ENCODE assay signal across 11 mouse cellular contexts in the genomic region with DNA sequence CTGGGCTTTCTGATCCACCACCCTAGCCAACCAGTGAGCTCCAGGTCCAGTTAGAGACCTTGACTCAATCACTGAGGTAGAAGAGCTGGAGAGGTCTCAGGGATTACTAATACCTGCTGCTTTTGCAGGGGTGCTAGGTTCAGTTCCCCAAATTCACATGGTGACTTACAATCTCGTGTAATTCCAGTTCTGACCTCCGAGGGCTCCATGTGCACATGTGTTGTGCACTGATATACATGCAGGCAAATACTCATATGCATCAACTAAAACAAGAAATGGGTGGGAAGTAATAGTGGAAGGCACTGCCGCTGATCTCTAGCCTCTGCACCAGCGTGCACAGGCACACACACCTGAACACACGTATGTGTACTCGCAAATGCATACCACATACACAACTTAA. TPM values are rescaled to one million over a fixed set of nuclear protein-coding genes. Genes with fewer than 3 reads are reported as not detected.
DNase-seq lines count a peak whose midpoint lies in the region; ATAC-seq and TF ChIP-seq lines count a peak whose summit lies in the region.
"Had no signal": no experiment of that assay in that cellular context is flagged by ENCODE, and none has a peak within 500 bp of the region (broad histone marks: within the 10 kb centered on the region; RNA-seq: fewer than 3 reads in every experiment).

No protein-coding gene starts in this region.

- TF ChIP-seq CTCF in left cerebral cortex, adult 2 months (IDR thresholded peaks at IDR 0.05): peak; percentile 19
- TF ChIP-seq CTCF in CH12.LX (conservative IDR thresholded peaks at IDR 0.05 in 1 of 2, IDR thresholded peaks at IDR 0.05 in 1 of 2; ENCODE audit: low read depth in 2 of 2, low read length in 2 of 2): peak in 1 of 2 experiments; percentile 41; a peak in 2 of 4 replicates

- in situ Hi-C loops in CH12.LX (cut with MboI; ENCODE audit: low pct_ligation_motif_present, low pct_unique_long_range_greater_than_20kb, low sequenced_read_pairs): no loop called here

- peak; percentile 35 for TF ChIP-seq RAD21 in CH12.LX (IDR thresholded peaks at IDR 0.05; ENCODE audit: low read depth, low read length)

- TF ChIP-seq EP300 in CH12.LX (IDR thresholded peaks at IDR 0.05; ENCODE audit: low read length): no peak

- H3K36me3 ChIP-seq in CH12.LX (replicated peaks in 1 of 2; ENCODE audit: control insufficient read depth in 1 of 2, insufficient read depth in 1 of 2, low read length in 1 of 2): no peaks in the 10 kb centered on the region
- no peaks in the 10 kb centered on the region for H3K36me3 ChIP-seq in kidney, embryonic 15.5 days
- H3K36me3 ChIP-seq: embryonic facial prominence, embryonic 13.5 days; hindbrain, embryonic 12.5 days; liver, embryonic 13.5 days had no signal

- H3K27me3 ChIP-seq in CH12.LX (replicated peaks): no peaks in the 10 kb centered on the region
- H3K27me3 ChIP-seq in kidney, embryonic 15.5 days: no peaks in the 10 kb centered on the region
- H3K27me3 ChIP-seq: embryonic facial prominence, embryonic 13.5 days; hindbrain, embryonic 12.5 days had no signal

- no peak overlapping the region for H3K9ac ChIP-seq in CH12.LX (ENCODE audit: insufficient read depth, low read depth)
- no peak overlapping the region for H3K9ac ChIP-seq in kidney, embryonic 15.5 days
- H3K9ac ChIP-seq: embryonic facial prominence, embryonic 13.5 days; hindbrain, embryonic 12.5 days; liver, embryonic 13.5 days had no signal

- TF ChIP-seq POLR2A in CH12.LX (IDR thresholded peaks at IDR 0.05; ENCODE audit: low read depth, low read length): no peak

- intact Hi-C loops in left cerebral cortex, adult 2 months (cut with DNase I): no loop called here
- intact Hi-C loops in left cerebral cortex, postnatal 10 days (cut with DNase I): no loop called here

- H3K27ac ChIP-seq in left cerebral cortex, adult 2 months: no peak overlapping the region
- no peak overlapping the region for H3K27ac ChIP-seq in CH12.LX (ENCODE audit: insufficient read depth, low read depth)
- no peak overlapping the region for H3K27ac ChIP-seq in kidney, embryonic 15.5 days
- H3K27ac ChIP-seq: embryonic facial prominence, embryonic 13.5 days; hindbrain, embryonic 12.5 days; liver, embryonic 13.5 days had no signal

- peak; percentile 65; the same call in 1 of the 2 replicates for ATAC-seq in neutrophil, adult 5-6 weeks (ENCODE audit: extremely low read depth, insufficient number of reproducible peaks, low FRiP score, poor library complexity, severe bottlenecking)
- no peak for ATAC-seq in kidney, embryonic 15.5 days (replicated peaks; ENCODE audit: low FRiP score)

- 77% methylated on average over 6 of the region's 6 CpGs for WGBS in kidney, embryonic 15.5 days

- no peak overlapping the region for H3K4me2 ChIP-seq in CH12.LX (ENCODE audit: insufficient read depth, low read depth, poor library complexity, severe bottlenecking)
- no peak overlapping the region for H3K4me2 ChIP-seq in kidney, embryonic 15.5 days
- H3K4me2 ChIP-seq: embryonic facial prominence, embryonic 13.5 days; hindbrain, embryonic 12.5 days; liver, embryonic 13.5 days had no signal

- peak; percentile 45 to 56 for DNase-seq in cerebellum, postnatal 14 days
- no peak for DNase-seq in cerebellum, adult 11 months
- DNase-seq in left cerebral cortex, adult 2 months (ENCODE audit: extremely low spot score in 1 of 2, low spot score in 2 of 2): no peak
- no peak for DNase-seq in left cerebral cortex, postnatal 10 days (ENCODE audit: extremely low spot score in 1 of 2, low spot score in 2 of 2)
- peak; percentile 33 for DNase-seq in CH12.LX (ENCODE audit: extremely low read depth)
- DNase-seq in Muller cell, postnatal 12 days (ENCODE audit: inconsistent ontology term): no peak
- DNase-seq: liver, embryonic 13.5 days had no signal

- H3K4me3 ChIP-seq in left cerebral cortex, adult 2 months: no peak overlapping the region
- no peak overlapping the region for H3K4me3 ChIP-seq in CH12.LX (replicated peaks in 1 of 3; ENCODE audit: low read depth in 2 of 3, low read length in 2 of 3, poor library complexity in 1 of 3)
- no peak overlapping the region for H3K4me3 ChIP-seq in kidney, embryonic 15.5 days (replicated peaks)
- H3K4me3 ChIP-seq: embryonic facial prominence, embryonic 13.5 days; hindbrain, embryonic 12.5 days; liver, embryonic 13.5 days had no signal

- no peaks in the 10 kb centered on the region for H3K79me2 ChIP-seq in CH12.LX (replicated peaks; ENCODE audit: control insufficient read depth, extremely low read depth, insufficient read depth, poor library complexity, severe bottlenecking)

- peaks cover 0 to 14% of the 10 kb centered on the region in 2 experiments; a peak in 1 of 4 replicates for H3K4me1 ChIP-seq in CH12.LX (ENCODE audit: control insufficient read depth in 1 of 2, insufficient read depth in 2 of 2)
- no peaks in the 10 kb centered on the region for H3K4me1 ChIP-seq in kidney, embryonic 15.5 days
- H3K4me1 ChIP-seq: embryonic facial prominence, embryonic 13.5 days; liver, embryonic 13.5 days had no signal

- H3K9me3 ChIP-seq in CH12.LX (replicated peaks; ENCODE audit: low read length): no peaks in the 10 kb centered on the region
- no peaks in the 10 kb centered on the region for H3K9me3 ChIP-seq in kidney, embryonic 15.5 days (replicated peaks)
- H3K9me3 ChIP-seq: embryonic facial prominence, embryonic 13.5 days; hindbrain, embryonic 12.5 days; liver, embryonic 13.5 days had no signal

- dilution Hi-C loops in CH12.LX (cut with MboI; ENCODE audit: extremely low pct_ligation_motif_present, extremely low pct_unique_long_range_greater_than_20kb, low sequenced_read_pairs): no loop called here

TF ChIP-seq in CH12.LX, 34 proteins besides CTCF, POLR2A, EP300 and RAD21:
- TF ChIP-seq MYC (IDR thresholded peaks at IDR 0.05; ENCODE audit: low read depth, low read length) (peak; percentile 39; the same call in 1 of the 2 replicates), GABPA (IDR thresholded peaks at IDR 0.05; ENCODE audit: insufficient replicate concordance, low read depth, low read length) (no peak), MAFK (IDR thresholded peaks at IDR 0.05; ENCODE audit: insufficient replicate concordance, low read length) (no peak), TCF12 (IDR thresholded peaks at IDR 0.05; ENCODE audit: low read depth, low read length) (no peak), SIN3A (IDR thresholded peaks at IDR 0.05; ENCODE audit: low read length) (no peak), ETS1 (conservative IDR thresholded peaks at IDR 0.05; ENCODE audit: low read depth, low read length) (no peak), MAX (IDR thresholded peaks at IDR 0.05; ENCODE audit: low read length) (peak; percentile 66; the same call in 1 of the 2 replicates)

RNA-seq across cellular contexts. Expression of a gene that starts 40.4 kb away (rescaled TPM):
- under 1 TPM in 1 of 2 experiments, not detected in 1; 0.36 TPM for total RNA-seq in left cerebral cortex, adult 2 months (2021)
- total RNA-seq in left cerebral cortex, postnatal 10 days (2021): under 1 TPM; 0.45 to 0.64 TPM
- 0.85 and 1.1 TPM in 2 replicates for total RNA-seq in CH12.LX (2012; rRNA removed)
- total RNA-seq in CH12.LX (2014; rRNA removed): not detected in 2 replicates
- polyA plus RNA-seq in CH12.LX (2012; ENCODE audit: insufficient read length, low read depth): 0.30 TPM in 1 of 2 replicates, not detected in the other
- not detected in 2 replicates for total RNA-seq in neutrophil, adult 5-6 weeks (2017)
- polyA plus RNA-seq in kidney, embryonic 15.5 days (2015; fragmentation: Nextera tagmentation; extraction: Ambion mirVana): 4.4 and 4.6 TPM in 2 replicates

Comparison
In these comparisons a context has a peak if more than half of its experiments do, and no peak if none do; other contexts are left out.
1. DNase-seq: peak in cerebellum, postnatal 14 days (2 of 2) and CH12.LX (single experiment); none in cerebellum, adult 11 months (single experiment), left cerebral cortex, adult 2 months (0 of 2), left cerebral cortex, postnatal 10 days (0 of 2) and Muller cell, postnatal 12 days (single experiment).